Mouse (Mus musculus): ENCODE measurements around the gene Arhgef25.

- TF ChIP-seq EP300 (IDR thresholded peaks at IDR 0.05; ENCODE audit: low read depth) (no peak), CTCF (IDR thresholded peaks at IDR 0.05; ENCODE audit: low read depth) (no peak)
These were observed 4.4 kb downstream of the Arhgef25 start for GRCm38 (mm10) chr10:127185506-127185905.
